ENCODE assay signal across 9 mouse cellular contexts in genomic region chr1:162858748-162859130, GRCm38 (mm10). TPM values are rescaled to one million over a fixed set of nuclear protein-coding genes. Genes with fewer than 3 reads are reported as not detected.
DNase-seq lines count a peak whose midpoint lies in the region; ATAC-seq and TF ChIP-seq lines count a peak whose summit lies in the region.
"Had no signal": no experiment of that assay in that cellular context is flagged by ENCODE, and none has a peak within 500 bp of the region (broad histone marks: within the 10 kb centered on the region; RNA-seq: fewer than 3 reads in every experiment).

No protein-coding gene starts in this region.

- WGBS in lung, postnatal 0 days: 55% methylated on average over 12 of the region's 12 CpGs
- 22% methylated on average over 12 of the region's 12 CpGs for WGBS in hindbrain, postnatal 0 days

- H3K4me3 ChIP-seq in lung, postnatal 0 days (ENCODE audit: low read depth, low read length): peak overlapping the region; percentile 25
- H3K4me3 ChIP-seq in hindbrain, postnatal 0 days (ENCODE audit: low read length): peak overlapping the region; percentile 25

- no peaks in the 10 kb centered on the region for H3K9me3 ChIP-seq in lung, postnatal 0 days (ENCODE audit: low read length)
- no peaks in the 10 kb centered on the region for H3K9me3 ChIP-seq in hindbrain, postnatal 0 days (ENCODE audit: low read length)

- H3K36me3 ChIP-seq in lung, postnatal 0 days (ENCODE audit: insufficient read depth, low read length): no peaks in the 10 kb centered on the region
- no peaks in the 10 kb centered on the region for H3K36me3 ChIP-seq in hindbrain, postnatal 0 days (ENCODE audit: insufficient read depth, low read length)

- peak overlapping the region; percentile 51 for H3K4me2 ChIP-seq in lung, postnatal 0 days (replicated peaks; ENCODE audit: low read depth, low read length)
- peak overlapping the region; percentile 54 for H3K4me2 ChIP-seq in hindbrain, postnatal 0 days (ENCODE audit: low read depth, low read length)

- H3K27me3 ChIP-seq in lung, postnatal 0 days (replicated peaks; ENCODE audit: insufficient read depth, low read length): no peaks in the 10 kb centered on the region
- H3K27me3 ChIP-seq in hindbrain, postnatal 0 days (ENCODE audit: insufficient read depth, low read length): no peaks in the 10 kb centered on the region

- peak; percentile 47 for DNase-seq in adrenal gland, postnatal 10 days
- no peak for DNase-seq in adrenal gland, adult 18-20 months (ENCODE audit: low spot score in 2 of 2)
- no peak for DNase-seq in lung, postnatal 0 days (ENCODE audit: low spot score)
- DNase-seq in lung, adult 18-20 months: no peak
- peak; percentile 63 for DNase-seq in hindbrain, postnatal 0 days (ENCODE audit: low spot score)
- peak; percentile 24 for DNase-seq in lung, postnatal 36 days
- no peak for DNase-seq in spleen, adult 18-20 months
- DNase-seq in ovary, postnatal 14 days (ENCODE audit: low spot score): no peak

- 0 out of 2 replicates have a peak, but pooled peaks cover 7% of the 10 kb centered on the region for H3K4me1 ChIP-seq in lung, postnatal 0 days (ENCODE audit: insufficient read depth, low read depth, low read length)
- 0 out of 2 replicates have a peak, but pooled peaks cover 5% of the 10 kb centered on the region for H3K4me1 ChIP-seq in hindbrain, postnatal 0 days (ENCODE audit: insufficient read depth, low read length)

- H3K27ac ChIP-seq in lung, postnatal 0 days (ENCODE audit: low read length): 0 out of 2 replicates have a peak overlapping the region, but pooled peaks have one; percentile 21
- peak overlapping the region; percentile 71 for H3K27ac ChIP-seq in hindbrain, postnatal 0 days
- H3K27ac ChIP-seq: liver, embryonic 14.5 days had no signal

- TF ChIP-seq CTCF in lung, postnatal 0 days (IDR thresholded peaks at IDR 0.05): no peak
- no peak for TF ChIP-seq CTCF in hindbrain, postnatal 0 days (IDR thresholded peaks at IDR 0.05; ENCODE audit: low read depth)

- TF ChIP-seq EP300 in lung, postnatal 0 days (IDR thresholded peaks at IDR 0.05): no peak

- no peak for ATAC-seq in lung, postnatal 0 days
- peak; percentile 52 for ATAC-seq in hindbrain, postnatal 0 days

- no peak overlapping the region for H3K9ac ChIP-seq in lung, postnatal 0 days (replicated peaks; ENCODE audit: low read depth)
- no peak overlapping the region; the same call in 1 of the 2 replicates for H3K9ac ChIP-seq in hindbrain, postnatal 0 days (replicated peaks; ENCODE audit: low read length)
- H3K9ac ChIP-seq: liver, embryonic 14.5 days had no signal

RNA-seq across cellular contexts. Expression of gene Fmo1, which starts 7.7 kb away (rescaled TPM):
- total RNA-seq in adrenal gland, postnatal 10 days (2021): 100 to 1,000 TPM; 192 to 215 TPM
- total RNA-seq in adrenal gland, adult 18-20 months (2021): 100 to 1,000 TPM; 283 to 539 TPM
- polyA plus RNA-seq in lung, postnatal 0 days (2015; fragmentation: Nextera tagmentation; extraction: Ambion mirVana): 86.4 and 103 TPM in 2 replicates
- total RNA-seq in hindbrain, postnatal 0 days (2014; rRNA removed): 45.3 and 48.8 TPM in 2 replicates
- 33.2 and 36.8 TPM in 2 replicates for polyA plus RNA-seq in hindbrain, postnatal 0 days (2015; fragmentation: Nextera tagmentation; extraction: Ambion mirVana)

RNA-seq across cellular contexts. Expression of gene Fmo2, which starts 39.8 kb away (rescaled TPM):
- total RNA-seq in adrenal gland, postnatal 10 days (2021): 10 to 100 TPM; 24.5 to 45.3 TPM
- total RNA-seq in adrenal gland, adult 18-20 months (2021): 10 to 100 TPM; 63.6 to 67.0 TPM
- polyA plus RNA-seq in lung, postnatal 0 days (2015; fragmentation: Nextera tagmentation; extraction: Ambion mirVana): 266 and 286 TPM in 2 replicates
- total RNA-seq in hindbrain, postnatal 0 days (2014; rRNA removed): 0.14 and 1.1 TPM in 2 replicates
- polyA plus RNA-seq in hindbrain, postnatal 0 days (2015; fragmentation: Nextera tagmentation; extraction: Ambion mirVana): 0.44 and 0.68 TPM in 2 replicates

RNA-seq across cellular contexts. Expression of gene Fmo4, which starts 45.0 kb away (rescaled TPM):
- total RNA-seq in adrenal gland, postnatal 10 days (2021): 1 to 10 TPM; 2.2 to 4.0 TPM
- 1 to 10 TPM; 1.9 to 2.3 TPM for total RNA-seq in adrenal gland, adult 18-20 months (2021)
- polyA plus RNA-seq in lung, postnatal 0 days (2015; fragmentation: Nextera tagmentation; extraction: Ambion mirVana): 1.6 and 2.5 TPM in 2 replicates
- total RNA-seq in hindbrain, postnatal 0 days (2014; rRNA removed): 0.52 and 0.90 TPM in 2 replicates
- 0.96 and 1.1 TPM in 2 replicates for polyA plus RNA-seq in hindbrain, postnatal 0 days (2015; fragmentation: Nextera tagmentation; extraction: Ambion mirVana)

Comparison
In these comparisons a context has a peak if more than half of its experiments do, and no peak if none do; other contexts are left out.
1. DNase-seq: peak in adrenal gland, postnatal 10 days (single experiment), hindbrain, postnatal 0 days (single experiment) and lung, postnatal 36 days (single experiment); none in adrenal gland, adult 18-20 months (0 of 2), lung, postnatal 0 days (single experiment), lung, adult 18-20 months (0 of 2), spleen, adult 18-20 months (0 of 2) and ovary, postnatal 14 days (single experiment).
2. RNA of gene Fmo2, which starts 39.8 kb away (total RNA-seq): 63.6 to 67.0 TPM in adrenal gland, adult 18-20 months and 24.5 to 45.3 TPM in adrenal gland, postnatal 10 days; 0.14 to 1.1 TPM in hindbrain, postnatal 0 days; every median in the first group is over 10 times any median in the second.